Mouse (Mus musculus) heart, postnatal 0 days (tissue): Measurements from ENCODE around the gene Lmntd1. TPM values are rescaled to one million over a fixed set of nuclear protein-coding genes. Genes with fewer than 3 reads are reported as not detected.

Experiments used
- ATAC-seq: fragments of 200-750 bp; cut with Nextera tagmentation; 2 replicates; pipeline ENCODE4 v1.8.0; 2017; ENCODE audit warnings: low read depth, moderate number of reproducible peaks, moderate library complexity; ENCODE audit not compliant: insufficient read depth
- DNase-seq: peaks from one replicate; pipeline ENCODE4 v3.0.0-alpha.2; 2016; ENCODE audit warnings: low spot score
- H3K27ac ChIP-seq: fragments of 300-500 bp; sonication (generic); 2 replicates; pipeline ENCODE4 v1.5.1; 2014; ENCODE audit warnings: low read depth, mild to moderate bottlenecking
- H3K27me3 ChIP-seq: fragments of 300-500 bp; sonication (generic); 2 replicates; pipeline ENCODE4 v1.6.1; 2014; ENCODE audit warnings: low read length, mixed read lengths; ENCODE audit not compliant: control insufficient read depth, insufficient read depth
- H3K36me3 ChIP-seq: fragments of 300-500 bp; sonication (generic); replicated peaks from 2 replicates; pipeline ENCODE4 v1.6.1; 2014; ENCODE audit warnings: low read length, mixed read lengths; ENCODE audit not compliant: control insufficient read depth, insufficient read depth
- H3K4me1 ChIP-seq: fragments of 300-500 bp; sonication (generic); 2 replicates; pipeline ENCODE4 v1.6.1; 2014; ENCODE audit warnings: antibody characterized with exemption; ENCODE audit not compliant: control insufficient read depth, insufficient read depth
- H3K4me2 ChIP-seq: fragments of 300-500 bp; sonication (generic); 2 replicates; pipeline ENCODE4 v1.6.1; 2014; ENCODE audit warnings: low read depth, mild to moderate bottlenecking, low read length, moderate library complexity
- H3K4me3 ChIP-seq: fragments of 300-500 bp; sonication (generic); 2 replicates; pipeline ENCODE4 v1.5.1; 2014; ENCODE audit warnings: low read depth, low read length
- H3K9ac ChIP-seq: fragments of 300-500 bp; sonication (generic); replicated peaks from 2 replicates; pipeline ENCODE4 v1.6.1; 2014; ENCODE audit warnings: low read depth, low read length, mixed read lengths
- H3K9me3 ChIP-seq: fragments of 300-500 bp; sonication (generic); replicated peaks from 2 replicates; pipeline ENCODE4 v1.6.1; 2016; ENCODE audit warnings: low read length; ENCODE audit not compliant: control insufficient read depth
- CTCF ChIP-seq: IDR thresholded peaks from 2 replicates; pipeline ENCODE4 v1.5.1; 2016; ENCODE audit warnings: antibody characterized with exemption, control low read depth, low read depth
- EP300 ChIP-seq: IDR thresholded peaks from 2 replicates; pipeline ENCODE4 v1.6.1; 2016; ENCODE audit warnings: antibody characterized with exemption, low read depth
- WGBS: fragments of 180-500 bp; shearing (Covaris S2); extraction: QIAGEN DNeasy Blood & Tissue Kit; methylation state at CpG from one replicate; pipeline ENCODE4 v1.1.7; 2014; 5-methylcytosine and 5-hydroxymethylcytosine counted together
- polyA plus RNA-seq: library from polyadenylated mRNA; unstranded; fragments of >200 nt; fragmentation: Nextera tagmentation; extraction: Ambion mirVana; gene quantifications from 2 replicates; pipeline ENCODE4 v1.2.1, GENCODE M21; 2015
- total RNA-seq: library from RNA; depleted of rRNA; stranded (reverse); fragments of >200 nt; gene quantifications from 2 replicates; pipeline ENCODE4 v1.2.3, GENCODE M21; 2014; ENCODE audit warnings: low replicate concordance

The Lmntd1 gene
- total and polyA plus RNA-seq, 2 experiments from 2014 or later = 4.5 to 9.8 TPM

GRCm38 (mm10) chr6:145469260-145469943 is 144.7 kb downstream of the Lmntd1 start:
- H3K4me3 ChIP-seq = no peak overlapping the region
- H3K9me3 ChIP-seq = no peaks in the 10 kb centered on the region
- TF ChIP-seq CTCF (no peak), EP300 (no peak)
- H3K36me3 ChIP-seq = no peaks in the 10 kb centered on the region
- DNase-seq (no peak), ATAC-seq (no peak)
- no peak overlapping the region for H3K4me2 ChIP-seq
- no peak overlapping the region for H3K27ac ChIP-seq
- peaks cover 6% of the 10 kb centered on the region; the same call in 1 of the 2 replicates for H3K4me1 ChIP-seq
- WGBS = 70% methylated on average over 8 of the region's 8 CpGs
- no peak overlapping the region for H3K9ac ChIP-seq
- no peaks in the 10 kb centered on the region for H3K27me3 ChIP-seq

DNA sequence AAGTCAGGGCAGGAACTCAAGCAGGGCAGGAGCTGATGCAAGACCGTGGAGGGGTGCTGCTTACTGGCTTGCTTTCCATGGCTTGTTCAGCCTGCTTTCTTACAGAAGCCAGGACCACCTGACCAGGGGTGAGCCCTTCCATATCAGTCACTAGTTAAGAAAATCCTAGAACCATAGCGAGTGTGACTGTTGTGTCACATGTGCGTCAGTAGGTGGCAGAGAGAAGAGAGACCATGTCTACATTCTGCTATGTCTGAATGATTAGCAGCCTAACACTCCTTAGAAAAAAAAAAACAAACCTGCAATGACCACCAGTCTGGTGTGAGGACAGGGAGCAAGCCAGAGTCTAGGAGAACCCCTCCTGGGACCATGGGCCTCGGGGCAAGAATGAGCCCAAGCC is 150.1 kb downstream of the Lmntd1 start:
- TF ChIP-seq EP300 = no peak
- peak; percentile 48 for TF ChIP-seq CTCF
- Histone ChIP-seq H3K27ac (0 out of 2 replicates have a peak overlapping the region, but pooled peaks have one; percentile 90), H3K36me3 (no peaks in the 10 kb centered on the region), H3K4me3 (no peak overlapping the region), H3K9me3 (no peaks in the 10 kb centered on the region), H3K4me1 (peaks cover 10% of the 10 kb centered on the region; the same call in 1 of the 2 replicates), H3K4me2 (no peak overlapping the region), H3K9ac (no peak overlapping the region), H3K27me3 (no peaks in the 10 kb centered on the region)
- 72% methylated on average over 4 of the region's 4 CpGs for WGBS
- ATAC-seq (no peak), DNase-seq (no peak)

DNA sequence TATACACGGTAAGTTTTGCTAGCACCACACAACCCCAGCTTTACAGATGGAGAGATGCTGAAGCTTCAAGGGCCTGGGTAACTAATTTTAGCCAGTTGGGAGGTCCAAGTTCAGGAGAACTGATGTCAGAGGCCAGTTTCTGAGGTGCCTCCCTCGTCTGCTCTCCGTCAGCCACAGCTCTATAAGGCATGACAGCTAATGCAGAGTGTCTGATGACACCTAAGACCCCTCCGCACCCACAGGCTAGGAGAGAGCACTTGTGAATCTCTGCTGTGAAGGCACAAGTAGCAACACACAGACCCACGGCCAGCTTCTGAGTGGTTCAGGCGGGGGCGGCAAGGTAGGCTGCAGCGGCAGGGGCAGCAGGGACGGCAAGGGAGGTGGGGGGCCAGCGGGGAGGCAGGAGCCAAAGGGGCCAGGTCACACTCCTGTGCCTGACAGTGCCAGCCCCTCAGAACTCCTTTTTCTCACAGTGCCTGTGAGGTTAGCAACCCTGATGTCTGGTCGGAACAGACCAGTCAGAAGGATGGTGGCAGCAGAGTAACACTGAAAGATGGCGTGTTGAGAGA is 151.4 kb downstream of the Lmntd1 start:
- H3K36me3 ChIP-seq = no peaks in the 10 kb centered on the region
- peak overlapping the region; percentile 50 for H3K4me2 ChIP-seq
- peak overlapping the region; percentile 14 for H3K4me3 ChIP-seq
- H3K27me3 ChIP-seq = no peaks in the 10 kb centered on the region
- peak overlapping the region; percentile 46; the same call in 1 of the 2 replicates for H3K9ac ChIP-seq
- H3K27ac ChIP-seq = peak overlapping the region; percentile 90
- peaks cover 10% of the 10 kb centered on the region; the same call in 1 of the 2 replicates for H3K4me1 ChIP-seq
- 32% methylated on average over 12 of the region's 12 CpGs for WGBS
- no peaks in the 10 kb centered on the region for H3K9me3 ChIP-seq
- peak; percentile 70 for DNase-seq
- ATAC-seq = peak; percentile 90
- TF ChIP-seq EP300 = peak; percentile 55; the same call in 1 of the 2 replicates
- peak; percentile 28 for TF ChIP-seq CTCF

- 24% methylated on average over 15 of the region's 15 CpGs for WGBS
- Histone ChIP-seq H3K27ac (peak overlapping the region; percentile 87), H3K4me1 (peaks cover 6% of the 10 kb centered on the region; the same call in 1 of the 2 replicates), H3K9me3 (no peaks in the 10 kb centered on the region), H3K36me3 (no peaks in the 10 kb centered on the region), H3K27me3 (no peaks in the 10 kb centered on the region), H3K9ac (no peak overlapping the region), H3K4me3 (no peak overlapping the region), H3K4me2 (no peak overlapping the region)
- peak; percentile 82; the same call in 1 of the 2 replicates for TF ChIP-seq EP300
- TF ChIP-seq CTCF = no peak
- ATAC-seq (peak; percentile 90), DNase-seq (peak; percentile 89)
Measured at GRCm38 (mm10) chr6:145457066-145457465, 157.1 kb downstream of the Lmntd1 start.

- Histone ChIP-seq H3K27ac (peak overlapping the region; percentile 62), H3K4me1 (peaks cover 10% of the 10 kb centered on the region), H3K9me3 (no peaks in the 10 kb centered on the region), H3K4me3 (peak overlapping the region; percentile 1; the same call in 1 of the 2 replicates), H3K9ac (no peak overlapping the region), H3K4me2 (peak overlapping the region; percentile 4; the same call in 1 of the 2 replicates), H3K36me3 (no peaks in the 10 kb centered on the region), H3K27me3 (no peaks in the 10 kb centered on the region)
- ATAC-seq = peak; percentile 47; the same call in 1 of the 2 replicates
- WGBS = 48% methylated on average over 15 of the region's 15 CpGs
- no peak for DNase-seq
- TF ChIP-seq CTCF = no peak
- TF ChIP-seq EP300 = no peak
Measured at GRCm38 (mm10) chr6:145450628-145451403, 163.3 kb downstream of the Lmntd1 start.
